Mouse (Mus musculus): ENCODE results near the gene Acyp1. TPM values are rescaled to one million over a fixed set of nuclear protein-coding genes. Genes with fewer than 3 reads are reported as not detected.

Gene Acyp1
- polyA plus RNA-seq (2015; fragmentation: Nextera tagmentation; extraction: Ambion mirVana): 43.2 and 45.4 TPM in 2 replicates

DNA sequence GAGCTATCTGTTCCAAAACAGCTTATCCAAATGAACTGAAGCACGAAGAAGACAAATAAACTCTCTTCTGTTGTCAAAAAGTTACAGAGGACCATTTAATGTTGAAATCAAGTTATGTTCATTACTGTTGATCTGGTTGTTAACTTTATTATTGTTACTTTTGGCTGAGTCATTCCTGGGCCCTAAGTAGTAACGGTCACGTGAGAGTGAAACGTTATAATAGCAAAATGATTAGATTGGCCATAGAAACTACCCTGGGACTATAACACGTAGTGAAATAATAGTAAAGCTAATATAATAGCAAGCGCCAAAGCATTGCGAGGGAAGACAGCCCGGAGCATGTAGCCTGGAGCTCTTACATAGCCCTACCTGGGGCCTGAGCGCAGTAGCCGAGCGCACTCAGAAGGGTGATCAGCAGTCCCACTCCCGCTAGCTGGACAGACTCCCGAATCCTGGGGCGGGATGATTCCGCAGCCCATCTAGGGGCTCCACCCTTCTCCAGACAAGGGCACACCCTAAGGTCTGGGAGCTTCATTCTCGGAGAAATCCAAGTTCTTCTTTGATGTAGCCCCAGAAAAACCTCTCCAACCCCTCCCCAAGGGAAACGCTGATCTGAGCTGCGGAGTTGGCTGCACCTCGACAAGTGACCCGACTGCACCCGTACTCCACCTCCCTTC lies at the start of gene Acyp1:
Gene Acyp1 (minus strand): TSS at position 630 of the 677 bp plus-strand sequence.
- Histone ChIP-seq H3K9ac (peak within 1 kb of the TSS; percentile 72), H3K4me3 (peak within 1 kb of the TSS; percentile 51), H3K36me3 (no peaks in the 10 kb centered on the region), H3K27me3 (peaks cover 5% of the 10 kb centered on the region; the same call in 1 of the 2 replicates), H3K9me3 (no peaks in the 10 kb centered on the region), H3K4me1 (peaks cover 18% of the 10 kb centered on the region), H3K27ac (no peak within 1 kb of the TSS; the same call in 1 of the 2 replicates), H3K4me2 (peak within 1 kb of the TSS; percentile 83)
- peak; percentile 38; the same call in 1 of the 2 replicates for ATAC-seq (ENCODE audit: insufficient number of reproducible peaks, insufficient read depth, low FRiP score, low TSS enrichment, low read depth)
- WGBS: 7% methylated on average over 21 of the region's 21 CpGs

GRCm38 (mm10) chr12:85337567-85338311 lies 49.5 kb upstream of the Acyp1 start:
- 83% methylated on average over 6 of the region's 6 CpGs for WGBS
- Histone ChIP-seq H3K36me3 (peaks cover 36% of the 10 kb centered on the region), H3K9me3 (no peaks in the 10 kb centered on the region), H3K4me1 (peaks cover 17% of the 10 kb centered on the region), H3K4me3 (peak overlapping the region; percentile 97), H3K4me2 (peak overlapping the region; percentile 68), H3K9ac (peak overlapping the region; percentile 99), H3K27me3 (no peaks in the 10 kb centered on the region), H3K27ac (no peak overlapping the region)
- no peak for ATAC-seq (ENCODE audit: insufficient number of reproducible peaks, insufficient read depth, low FRiP score, low TSS enrichment, low read depth)

DNA sequence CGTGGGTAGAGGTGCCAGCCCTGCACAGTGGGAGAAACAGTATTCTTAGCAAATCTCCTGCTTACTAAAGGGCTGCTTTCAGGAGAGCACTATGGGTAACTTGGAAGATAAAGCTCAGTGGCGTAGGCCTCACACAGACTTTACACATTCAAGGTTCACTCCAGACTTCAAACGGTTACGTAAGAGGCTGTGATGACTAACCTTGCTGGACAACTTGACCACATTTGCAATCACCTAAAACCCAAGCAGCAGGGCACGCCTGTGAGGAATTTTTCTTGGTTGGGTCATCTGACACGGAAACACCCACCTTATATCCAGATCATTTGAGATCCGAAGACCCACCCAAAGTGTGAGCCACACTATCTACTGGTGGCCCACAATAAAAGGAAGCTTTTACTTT lies 41.9 kb upstream of the Acyp1 start:
- H3K4me2 ChIP-seq: no peak overlapping the region
- no peak overlapping the region for H3K9ac ChIP-seq
- H3K27me3 ChIP-seq: no peaks in the 10 kb centered on the region
- no peak for ATAC-seq (ENCODE audit: insufficient number of reproducible peaks, insufficient read depth, low FRiP score, low TSS enrichment, low read depth)
- no peak overlapping the region for H3K4me3 ChIP-seq
- no peaks in the 10 kb centered on the region for H3K4me1 ChIP-seq
- WGBS: 92% methylated on average over 7 of the region's 7 CpGs
- no peaks in the 10 kb centered on the region for H3K9me3 ChIP-seq
- H3K36me3 ChIP-seq: peaks cover 79% of the 10 kb centered on the region
- no peak overlapping the region for H3K27ac ChIP-seq

DNA sequence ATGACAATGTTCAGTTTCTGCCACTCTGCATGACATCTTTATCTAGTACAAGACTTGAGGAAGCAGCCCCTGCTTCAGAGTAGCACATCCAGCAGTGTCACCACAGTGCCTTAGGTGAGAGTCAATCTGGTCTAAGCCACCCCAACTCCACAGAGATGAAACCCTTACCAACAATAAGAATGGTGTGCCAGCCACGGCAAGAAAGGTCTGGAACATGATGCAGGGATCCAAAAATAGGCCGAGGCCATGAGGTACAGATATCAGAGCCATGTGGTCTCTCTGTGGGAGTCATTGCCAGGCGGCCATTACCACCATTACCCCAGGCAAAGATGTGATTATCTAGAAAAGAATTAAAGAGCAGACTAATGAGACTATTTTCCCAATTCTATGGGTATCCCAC lies 20.4 kb upstream of the Acyp1 start:
- Histone ChIP-seq H3K27ac (no peak overlapping the region), H3K9me3 (no peaks in the 10 kb centered on the region), H3K4me2 (no peak overlapping the region), H3K36me3 (peaks cover 95% of the 10 kb centered on the region), H3K27me3 (no peaks in the 10 kb centered on the region), H3K4me1 (peaks cover 3% of the 10 kb centered on the region; the same call in 1 of the 2 replicates), H3K4me3 (no peak overlapping the region), H3K9ac (no peak overlapping the region)
- ATAC-seq (ENCODE audit: insufficient number of reproducible peaks, insufficient read depth, low FRiP score, low TSS enrichment, low read depth): no peak
- WGBS: 71% methylated on average over 3 of the region's 3 CpGs

- no peak for ATAC-seq (ENCODE audit: insufficient number of reproducible peaks, insufficient read depth, low FRiP score, low TSS enrichment, low read depth)
- Histone ChIP-seq H3K4me3 (no peak overlapping the region), H3K36me3 (peaks cover 93% of the 10 kb centered on the region), H3K4me1 (peaks cover 3% of the 10 kb centered on the region; the same call in 1 of the 2 replicates), H3K4me2 (no peak overlapping the region), H3K27ac (no peak overlapping the region), H3K27me3 (no peaks in the 10 kb centered on the region), H3K9me3 (no peaks in the 10 kb centered on the region), H3K9ac (no peak overlapping the region)
- 44% methylated on average over 16 of the region's 16 CpGs for WGBS
These were observed 17.1 kb upstream of the Acyp1 start for GRCm38 (mm10) chr12:85305247-85305892.

DNA sequence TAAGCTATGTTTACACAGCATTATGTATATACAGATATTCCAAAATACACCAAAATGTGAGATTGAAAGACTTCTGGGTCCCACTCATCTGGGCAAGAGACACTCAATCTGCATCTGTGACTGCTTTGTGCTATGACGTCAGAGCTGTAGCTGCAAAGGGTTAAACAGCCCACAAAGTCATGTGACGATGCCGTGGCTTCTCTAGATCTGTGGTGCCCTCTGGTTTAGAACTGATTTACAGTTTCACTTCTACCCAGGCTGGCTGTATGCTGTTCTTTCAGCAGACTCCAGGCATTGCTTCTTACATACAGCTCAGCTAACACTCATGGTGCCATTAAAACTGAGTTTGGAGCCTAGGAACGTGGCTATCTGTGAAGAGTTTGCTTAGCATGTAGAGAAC lies 16.5 kb upstream of the Acyp1 start:
- Histone ChIP-seq H3K4me2 (no peak overlapping the region), H3K36me3 (peaks cover 93% of the 10 kb centered on the region), H3K9ac (no peak overlapping the region), H3K4me3 (no peak overlapping the region), H3K9me3 (no peaks in the 10 kb centered on the region), H3K27me3 (no peaks in the 10 kb centered on the region), H3K27ac (no peak overlapping the region), H3K4me1 (peaks cover 3% of the 10 kb centered on the region; the same call in 1 of the 2 replicates)
- WGBS: 61% methylated on average over 4 of the region's 4 CpGs
- ATAC-seq (ENCODE audit: insufficient number of reproducible peaks, insufficient read depth, low FRiP score, low TSS enrichment, low read depth): no peak

GRCm38 (mm10) chr12:85303256-85303655 lies 15.0 kb upstream of the Acyp1 start:
- H3K4me1 ChIP-seq: peaks cover 4% of the 10 kb centered on the region
- WGBS: 85% methylated on average over 2 of the region's 2 CpGs
- no peak for ATAC-seq (ENCODE audit: insufficient number of reproducible peaks, insufficient read depth, low FRiP score, low TSS enrichment, low read depth)
- no peak overlapping the region for H3K4me3 ChIP-seq
- H3K27me3 ChIP-seq: no peaks in the 10 kb centered on the region
- peaks cover 87% of the 10 kb centered on the region for H3K36me3 ChIP-seq
- no peak overlapping the region for H3K4me2 ChIP-seq
- H3K9ac ChIP-seq: no peak overlapping the region
- no peaks in the 10 kb centered on the region for H3K9me3 ChIP-seq
- H3K27ac ChIP-seq: no peak overlapping the region

DNA sequence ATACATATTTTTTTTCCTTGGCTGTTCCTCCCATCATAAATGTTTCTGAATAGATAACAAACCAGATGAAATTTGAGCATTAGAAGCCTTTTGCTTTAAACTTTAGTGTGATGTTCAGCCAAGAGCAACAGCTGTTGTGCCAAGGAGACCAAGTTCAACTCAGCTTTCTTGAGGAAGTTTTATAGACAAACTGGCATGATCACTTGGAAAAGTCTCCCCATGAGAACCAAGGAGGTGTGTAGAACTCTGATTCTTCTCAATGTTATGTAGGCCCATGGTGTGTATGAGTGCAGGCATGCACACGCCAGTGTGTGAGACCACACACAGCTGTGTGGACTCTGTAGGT lies 10.6 kb upstream of the Acyp1 start:
- Histone ChIP-seq H3K27ac (no peak overlapping the region), H3K4me3 (no peak overlapping the region), H3K36me3 (peaks cover 47% of the 10 kb centered on the region), H3K9me3 (peaks cover 10% of the 10 kb centered on the region), H3K27me3 (no peaks in the 10 kb centered on the region), H3K4me2 (no peak overlapping the region), H3K4me1 (peaks cover 14% of the 10 kb centered on the region; the same call in 1 of the 2 replicates), H3K9ac (no peak overlapping the region)
- 91% methylated on average over 1 of the region's 1 CpGs for WGBS
- ATAC-seq (ENCODE audit: insufficient number of reproducible peaks, insufficient read depth, low FRiP score, low TSS enrichment, low read depth): no peak

- Histone ChIP-seq H3K27ac (no peak overlapping the region), H3K4me3 (no peak overlapping the region), H3K4me2 (no peak overlapping the region), H3K9ac (no peak overlapping the region), H3K4me1 (peaks cover 14% of the 10 kb centered on the region; the same call in 1 of the 2 replicates), H3K9me3 (peaks cover 11% of the 10 kb centered on the region), H3K27me3 (no peaks in the 10 kb centered on the region), H3K36me3 (peaks cover 42% of the 10 kb centered on the region)
- ATAC-seq (ENCODE audit: insufficient number of reproducible peaks, insufficient read depth, low FRiP score, low TSS enrichment, low read depth): no peak
- 77% methylated on average over 11 of the region's 11 CpGs for WGBS
These were observed 10.0 kb upstream of the Acyp1 start for GRCm38 (mm10) chr12:85298127-85298834.

DNA sequence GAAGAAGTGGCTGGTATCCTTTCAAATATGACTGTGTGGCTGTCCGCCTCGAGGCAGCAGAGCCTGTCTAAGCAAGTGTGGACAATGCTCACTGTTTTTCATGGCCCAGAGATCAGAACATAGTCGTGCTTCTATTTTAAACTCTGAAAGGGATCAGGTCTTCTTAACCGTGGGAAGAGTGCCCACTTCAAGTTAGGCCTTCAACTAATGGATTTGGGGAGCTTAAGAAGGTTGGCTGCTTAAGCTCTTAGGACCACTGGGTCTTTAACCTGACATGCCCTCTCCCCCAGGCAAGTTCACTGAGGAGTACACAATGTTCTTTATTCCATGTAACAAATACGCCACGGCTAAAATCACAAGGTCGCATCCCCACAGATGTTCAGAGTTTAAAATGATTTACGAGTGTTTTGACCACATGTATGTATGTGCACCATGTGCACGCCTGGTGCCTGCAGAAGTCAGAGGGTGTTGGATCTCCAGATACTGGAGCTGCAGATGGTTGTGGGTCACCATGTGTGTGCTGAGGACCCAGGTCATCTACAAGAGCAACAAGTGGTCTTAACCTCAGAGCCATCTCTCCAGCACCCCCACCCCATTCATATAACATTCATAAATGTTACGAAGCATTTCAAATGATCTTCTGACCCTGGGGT lies 9.2 kb upstream of the Acyp1 start:
- ATAC-seq (ENCODE audit: insufficient number of reproducible peaks, insufficient read depth, low FRiP score, low TSS enrichment, low read depth): no peak
- Histone ChIP-seq H3K27ac (peak overlapping the region; percentile 39), H3K27me3 (no peaks in the 10 kb centered on the region), H3K9ac (no peak overlapping the region), H3K36me3 (peaks cover 35% of the 10 kb centered on the region), H3K4me3 (no peak overlapping the region), H3K4me1 (peaks cover 14% of the 10 kb centered on the region; the same call in 1 of the 2 replicates), H3K9me3 (peaks cover 11% of the 10 kb centered on the region), H3K4me2 (no peak overlapping the region)
- 63% methylated on average over 10 of the region's 10 CpGs for WGBS

DNA sequence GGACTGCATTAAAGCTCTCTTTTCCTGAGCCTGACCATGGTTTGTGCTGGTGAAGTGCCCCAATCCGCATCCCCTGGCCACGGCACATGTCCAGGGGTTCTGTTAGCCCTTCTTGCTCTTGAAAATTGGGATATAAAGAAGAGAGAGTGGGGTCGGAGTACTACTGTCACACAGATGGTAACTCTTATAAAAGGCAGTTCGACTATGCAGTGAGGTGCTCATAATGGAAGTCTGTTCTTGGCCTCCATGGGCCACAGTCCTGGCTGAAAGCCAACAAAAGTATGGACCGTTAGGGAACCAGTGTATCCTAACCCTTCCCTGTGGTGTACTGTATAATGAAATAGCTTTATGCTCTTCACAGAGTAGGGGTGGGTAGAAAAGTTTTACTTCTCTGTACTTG lies 8.7 kb upstream of the Acyp1 start:
- peaks cover 30% of the 10 kb centered on the region for H3K36me3 ChIP-seq
- no peaks in the 10 kb centered on the region for H3K27me3 ChIP-seq
- peak overlapping the region; percentile 39 for H3K27ac ChIP-seq
- H3K9ac ChIP-seq: no peak overlapping the region
- WGBS: 63% methylated on average over 5 of the region's 5 CpGs
- no peak for ATAC-seq (ENCODE audit: insufficient number of reproducible peaks, insufficient read depth, low FRiP score, low TSS enrichment, low read depth)
- peaks cover 14% of the 10 kb centered on the region; the same call in 1 of the 2 replicates for H3K4me1 ChIP-seq
- H3K4me2 ChIP-seq: no peak overlapping the region
- H3K4me3 ChIP-seq: no peak overlapping the region
- H3K9me3 ChIP-seq: peaks cover 11% of the 10 kb centered on the region

Data from embryonic facial prominence, embryonic 13.5 days (tissue).